Mouse (Mus musculus): Measurements from ENCODE around the gene Cdc42ep3. TPM values are rescaled to one million over a fixed set of nuclear protein-coding genes. Genes with fewer than 3 reads are reported as not detected.

The Cdc42ep3 gene
- polyA plus RNA-seq, 1 experiment from 2014 or later, result 49.1 TPM

GRCm38 (mm10) chr17:79356071-79356601 is 1.2 kb upstream of the Cdc42ep3 start:
- H3K27ac ChIP-seq, result peak overlapping the region; percentile 92
- WGBS, result 9% methylated on average over 24 of the region's 24 CpGs
- peak; percentile 21 for ATAC-seq (ENCODE audit: low FRiP score)

GRCm38 (mm10) chr17:79355271-79355991 is 540 bp upstream of the Cdc42ep3 start:
- under 1% methylated on average over 59 of the region's 59 CpGs for WGBS
- ATAC-seq (ENCODE audit: low FRiP score), result peak; percentile 84
- H3K27me3 ChIP-seq, result 0 out of 2 replicates have a peak, but pooled peaks cover 10% of the 10 kb centered on the region

More at GRCm38 (mm10) chr17:79356071-79356601, 1.2 kb upstream of the Cdc42ep3 start:
- H3K9ac ChIP-seq, result peak overlapping the region; percentile 75
- H3K4me2 ChIP-seq (replicated peaks), result peak overlapping the region; percentile 92
- peak overlapping the region; percentile 68 for H3K4me3 ChIP-seq
- H3K36me3 ChIP-seq, result no peaks in the 10 kb centered on the region
- H3K27me3 ChIP-seq, result 0 out of 2 replicates have a peak, but pooled peaks cover 10% of the 10 kb centered on the region
- peaks cover 19% of the 10 kb centered on the region for H3K4me1 ChIP-seq
- no peaks in the 10 kb centered on the region for H3K9me3 ChIP-seq (replicated peaks)

GRCm38 (mm10) chr17:79354174-79354443 is 782 bp downstream of the Cdc42ep3 start:
- WGBS, result 0% methylated on average over 6 of the region's 6 CpGs
- peak overlapping the region; percentile 92 for H3K4me2 ChIP-seq (replicated peaks)
- no peak for ATAC-seq (ENCODE audit: low FRiP score)

More at GRCm38 (mm10) chr17:79355271-79355991, 540 bp upstream of the Cdc42ep3 start:
- Histone ChIP-seq H3K9ac (peak overlapping the region; percentile 75), H3K27ac (peak overlapping the region; percentile 92), H3K4me1 (peaks cover 19% of the 10 kb centered on the region), H3K4me2 (replicated peaks) (peak overlapping the region; percentile 92), H3K4me3 (peak overlapping the region; percentile 68), H3K9me3 (replicated peaks) (no peaks in the 10 kb centered on the region), H3K36me3 (no peaks in the 10 kb centered on the region)

GRCm38 (mm10) chr17:79353446-79354173 is 1.3 kb downstream of the Cdc42ep3 start:
- peak overlapping the region; percentile 75 for H3K9ac ChIP-seq
- H3K4me3 ChIP-seq, result peak overlapping the region; percentile 68
- H3K36me3 ChIP-seq, result no peaks in the 10 kb centered on the region; the same call in 1 of the 2 replicates
- 0 out of 2 replicates have a peak, but pooled peaks cover 10% of the 10 kb centered on the region for H3K27me3 ChIP-seq
- peak overlapping the region; percentile 92 for H3K4me2 ChIP-seq (replicated peaks)
- peaks cover 19% of the 10 kb centered on the region for H3K4me1 ChIP-seq
- ATAC-seq (ENCODE audit: low FRiP score), result no peak
- H3K9me3 ChIP-seq (replicated peaks), result no peaks in the 10 kb centered on the region
- peak overlapping the region; percentile 92 for H3K27ac ChIP-seq
- WGBS, result 5% methylated on average over 16 of the region's 16 CpGs

More at GRCm38 (mm10) chr17:79354174-79354443, 782 bp downstream of the Cdc42ep3 start:
- Histone ChIP-seq H3K27ac (peak overlapping the region; percentile 92), H3K4me1 (peaks cover 19% of the 10 kb centered on the region), H3K9ac (peak overlapping the region; percentile 75), H3K9me3 (replicated peaks) (no peaks in the 10 kb centered on the region), H3K4me3 (peak overlapping the region; percentile 68), H3K36me3 (no peaks in the 10 kb centered on the region; the same call in 1 of the 2 replicates), H3K27me3 (0 out of 2 replicates have a peak, but pooled peaks cover 10% of the 10 kb centered on the region)

GRCm38 (mm10) chr17:79350751-79351191 is 4.1 kb downstream of the Cdc42ep3 start:
- 0 out of 2 replicates have a peak, but pooled peaks cover 3% of the 10 kb centered on the region for H3K27me3 ChIP-seq
- H3K9me3 ChIP-seq (replicated peaks), result no peaks in the 10 kb centered on the region
- no peak overlapping the region for H3K4me3 ChIP-seq
- no peak overlapping the region for H3K9ac ChIP-seq
- 83% methylated on average over 11 of the region's 11 CpGs for WGBS
- H3K4me2 ChIP-seq (replicated peaks), result no peak overlapping the region
- no peaks in the 10 kb centered on the region; the same call in 1 of the 2 replicates for H3K36me3 ChIP-seq
- no peak overlapping the region for H3K27ac ChIP-seq
- ATAC-seq (ENCODE audit: low FRiP score), result no peak
- H3K4me1 ChIP-seq, result peaks cover 15% of the 10 kb centered on the region

GRCm38 (mm10) chr17:79349371-79349770 is 5.5 kb downstream of the Cdc42ep3 start:
- Histone ChIP-seq H3K36me3 (no peaks in the 10 kb centered on the region; the same call in 1 of the 2 replicates), H3K27ac (no peak overlapping the region), H3K27me3 (0 out of 2 replicates have a peak, but pooled peaks cover 3% of the 10 kb centered on the region), H3K4me3 (no peak overlapping the region), H3K9ac (no peak overlapping the region), H3K4me2 (replicated peaks) (no peak overlapping the region), H3K4me1 (peaks cover 10% of the 10 kb centered on the region), H3K9me3 (replicated peaks) (no peaks in the 10 kb centered on the region)
- 77% methylated on average over 4 of the region's 4 CpGs for WGBS
- ATAC-seq (ENCODE audit: low FRiP score), result no peak

- 86% methylated on average over 7 of the region's 7 CpGs for WGBS
- no peak for ATAC-seq (ENCODE audit: low FRiP score)
- Histone ChIP-seq H3K27me3 (0 out of 2 replicates have a peak, but pooled peaks cover 3% of the 10 kb centered on the region), H3K27ac (no peak overlapping the region), H3K4me1 (peaks cover 5% of the 10 kb centered on the region), H3K9ac (no peak overlapping the region), H3K9me3 (replicated peaks) (no peaks in the 10 kb centered on the region), H3K4me2 (replicated peaks) (no peak overlapping the region), H3K36me3 (no peaks in the 10 kb centered on the region; the same call in 1 of the 2 replicates), H3K4me3 (no peak overlapping the region)
Measured at GRCm38 (mm10) chr17:79347920-79348589, 6.8 kb downstream of the Cdc42ep3 start.

GRCm38 (mm10) chr17:79347291-79347690 is 7.6 kb downstream of the Cdc42ep3 start:
- Histone ChIP-seq H3K9ac (no peak overlapping the region), H3K36me3 (no peaks in the 10 kb centered on the region; the same call in 1 of the 2 replicates), H3K4me3 (no peak overlapping the region), H3K4me1 (no peaks in the 10 kb centered on the region), H3K9me3 (replicated peaks) (no peaks in the 10 kb centered on the region), H3K27me3 (no peaks in the 10 kb centered on the region), H3K27ac (no peak overlapping the region), H3K4me2 (replicated peaks) (no peak overlapping the region)
- 91% methylated on average over 4 of the region's 4 CpGs for WGBS
- no peak for ATAC-seq (ENCODE audit: low FRiP score)

GRCm38 (mm10) chr17:79345001-79345709 is 9.7 kb downstream of the Cdc42ep3 start:
- WGBS, result 88% methylated on average over 25 of the region's 25 CpGs

GRCm38 (mm10) chr17:79343334-79343946 is 11.5 kb downstream of the Cdc42ep3 start:
- no peaks in the 10 kb centered on the region for H3K9me3 ChIP-seq (replicated peaks)

More at GRCm38 (mm10) chr17:79345001-79345709, 9.7 kb downstream of the Cdc42ep3 start:
- no peak overlapping the region for H3K4me2 ChIP-seq (replicated peaks)
- ATAC-seq (ENCODE audit: low FRiP score), result no peak
- H3K4me3 ChIP-seq, result no peak overlapping the region
- H3K9me3 ChIP-seq (replicated peaks), result no peaks in the 10 kb centered on the region
- no peaks in the 10 kb centered on the region for H3K27me3 ChIP-seq
- H3K36me3 ChIP-seq, result peaks cover under 1% of the 10 kb centered on the region; the same call in 1 of the 2 replicates
- H3K27ac ChIP-seq, result no peak overlapping the region
- no peaks in the 10 kb centered on the region for H3K4me1 ChIP-seq
- H3K9ac ChIP-seq, result no peak overlapping the region

More at GRCm38 (mm10) chr17:79343334-79343946, 11.5 kb downstream of the Cdc42ep3 start:
- Histone ChIP-seq H3K27me3 (no peaks in the 10 kb centered on the region), H3K9ac (no peak overlapping the region), H3K27ac (no peak overlapping the region), H3K4me1 (no peaks in the 10 kb centered on the region), H3K4me2 (replicated peaks) (no peak overlapping the region), H3K4me3 (no peak overlapping the region), H3K36me3 (peaks cover 2% of the 10 kb centered on the region; the same call in 1 of the 2 replicates)
- WGBS, result 73% methylated on average over 5 of the region's 5 CpGs
- ATAC-seq (ENCODE audit: low FRiP score), result no peak
